Mouse (Mus musculus) gonadal fat pad, adult 2 months (tissue): ENCODE measurements around the gene Vash2. TPM values are rescaled to one million over a fixed set of nuclear protein-coding genes. Genes with fewer than 3 reads are reported as not detected.
"Not testable (repeated sequence)": the region's sequence is repeated elsewhere in the genome, so short reads cannot be mapped to it uniquely, and the experiment has no call there.

ENCODE experiments used
- DNase-seq: peaks from one replicate; pipeline ENCODE4 v3.0.0-alpha.2; 2012; ENCODE audit warnings: low read depth
- polyA plus RNA-seq: library from polyadenylated mRNA; depleted of rRNA; stranded (reverse); fragments of >200 nt; gene quantifications from 2 replicates; pipeline ENCODE4 v1.2.3, GENCODE M21; 2012; rRNA removed

The Vash2 gene
- polyA plus RNA-seq = 12.9 and 14.4 TPM in 2 replicates

- no peak for DNase-seq
Observed at GRCm38 (mm10) chr1:190979100-190979563, at the start of gene Vash2. Gene Vash2 (minus strand): TSS chr1:190979296.

- DNase-seq = peak; percentile 86
Observed at GRCm38 (mm10) chr1:191026021-191026713, 47.1 kb upstream of the Vash2 start, which contains the start of gene Flvcr1. Gene Flvcr1 (minus strand): TSS chr1:191026158.

- no peak for DNase-seq
Observed at GRCm38 (mm10) chr1:191025016-191026012, 46.2 kb upstream of the Vash2 start.

- DNase-seq = not testable (repeated sequence)
Observed at GRCm38 (mm10) chr1:191023806-191024205, 44.7 kb upstream of the Vash2 start.

GRCm38 (mm10) chr1:191023140-191023539 lies 44.0 kb upstream of the Vash2 start:
- DNase-seq = no peak

- no peak for DNase-seq
Observed at GRCm38 (mm10) chr1:191021016-191021415, 41.9 kb upstream of the Vash2 start.

- DNase-seq = no peak
Observed at GRCm38 (mm10) chr1:191020217-191020924, 41.3 kb upstream of the Vash2 start.

- DNase-seq = no peak
Observed at GRCm38 (mm10) chr1:191019803-191020202, 40.7 kb upstream of the Vash2 start.

- no peak for DNase-seq
Observed at GRCm38 (mm10) chr1:191014271-191014670, 35.2 kb upstream of the Vash2 start.

- DNase-seq = no peak
Observed at GRCm38 (mm10) chr1:191008707-191009106, 29.6 kb upstream of the Vash2 start.

- no peak for DNase-seq
Observed at GRCm38 (mm10) chr1:191002201-191002600, 23.1 kb upstream of the Vash2 start.

GRCm38 (mm10) chr1:191000686-191001085 lies 21.6 kb upstream of the Vash2 start:
- DNase-seq = no peak

GRCm38 (mm10) chr1:190998027-190998426 lies 18.9 kb upstream of the Vash2 start:
- no peak for DNase-seq

- no peak for DNase-seq
Observed at GRCm38 (mm10) chr1:190996346-190996877, 17.3 kb upstream of the Vash2 start.

GRCm38 (mm10) chr1:190995548-190995947 lies 16.5 kb upstream of the Vash2 start:
- no peak for DNase-seq

- no peak for DNase-seq
Observed at GRCm38 (mm10) chr1:190989437-190990082, 10.5 kb upstream of the Vash2 start.

- DNase-seq = no peak
Observed at GRCm38 (mm10) chr1:190981412-190981811, 2.3 kb upstream of the Vash2 start.

GRCm38 (mm10) chr1:190980470-190980869 lies 1.4 kb upstream of the Vash2 start:
- DNase-seq = no peak

GRCm38 (mm10) chr1:190978511-190979073 lies 504 bp downstream of the Vash2 start:
- DNase-seq = no peak

GRCm38 (mm10) chr1:190978001-190978400 lies 1.1 kb downstream of the Vash2 start:
- DNase-seq = no peak
